Mouse (Mus musculus) intestine, embryonic 16.5 days (tissue): ENCODE measurements around the gene Pgap2. TPM values are rescaled to one million over a fixed set of nuclear protein-coding genes. Genes with fewer than 3 reads are reported as not detected.

Source experiments
- ATAC-seq: fragments of 200-750 bp; cut with Nextera tagmentation; 2 replicates; pipeline ENCODE4 v1.8.0; 2017; ENCODE audit warnings: moderate TSS enrichment, moderate library complexity
- H3K27ac ChIP-seq: fragments of 300-500 bp; sonication (generic); 2 replicates; pipeline ENCODE4 v1.5.1; 2014; ENCODE audit warnings: mild to moderate bottlenecking, low read length
- H3K27me3 ChIP-seq: fragments of 300-500 bp; sonication (generic); replicated peaks from 2 replicates; pipeline ENCODE4 v1.6.1; 2014; ENCODE audit warnings: low read length, control low read depth, mixed read lengths; ENCODE audit not compliant: control insufficient read depth, insufficient read depth
- H3K36me3 ChIP-seq: fragments of 300-500 bp; sonication (generic); 2 replicates; pipeline ENCODE4 v1.6.1; 2014; ENCODE audit warnings: low read length, control low read depth; ENCODE audit not compliant: control insufficient read depth, insufficient read depth
- H3K4me1 ChIP-seq: fragments of 300-500 bp; sonication (generic); 2 replicates; pipeline ENCODE4 v1.6.1; 2014; ENCODE audit warnings: low read length, control low read depth, mixed read lengths; ENCODE audit not compliant: control insufficient read depth, insufficient read depth
- H3K4me2 ChIP-seq: fragments of 300-500 bp; sonication (generic); 2 replicates; pipeline ENCODE4 v1.6.1; 2014; ENCODE audit warnings: low read depth, low read length, control low read depth
- H3K4me3 ChIP-seq: fragments of 300-500 bp; sonication (generic); 2 replicates; pipeline ENCODE4 v1.5.1; 2014; ENCODE audit warnings: mild to moderate bottlenecking, low read length
- H3K9ac ChIP-seq: fragments of 300-500 bp; sonication (generic); 2 replicates; pipeline ENCODE4 v1.6.1; 2014; ENCODE audit warnings: low read depth, low read length
- H3K9me3 ChIP-seq: fragments of 300-500 bp; sonication (generic); 2 replicates; pipeline ENCODE4 v1.6.1; 2016; ENCODE audit warnings: low read length, control low read depth; ENCODE audit not compliant: control insufficient read depth
- WGBS: fragments of 180-500 bp; shearing (Covaris S2); extraction: QIAGEN DNeasy Blood & Tissue Kit; methylation state at CpG from one replicate; pipeline ENCODE4 v1.1.7; 2014; 5-methylcytosine and 5-hydroxymethylcytosine counted together
- polyA plus RNA-seq: library from polyadenylated mRNA; unstranded; fragments of >200 nt; fragmentation: Nextera tagmentation; extraction: Ambion mirVana; gene quantifications from 2 replicates; pipeline ENCODE4 v1.2.1, GENCODE M21; 2015

The Pgap2 gene
- polyA plus RNA-seq, 1 experiment from 2014 or later = 126 TPM

DNA sequence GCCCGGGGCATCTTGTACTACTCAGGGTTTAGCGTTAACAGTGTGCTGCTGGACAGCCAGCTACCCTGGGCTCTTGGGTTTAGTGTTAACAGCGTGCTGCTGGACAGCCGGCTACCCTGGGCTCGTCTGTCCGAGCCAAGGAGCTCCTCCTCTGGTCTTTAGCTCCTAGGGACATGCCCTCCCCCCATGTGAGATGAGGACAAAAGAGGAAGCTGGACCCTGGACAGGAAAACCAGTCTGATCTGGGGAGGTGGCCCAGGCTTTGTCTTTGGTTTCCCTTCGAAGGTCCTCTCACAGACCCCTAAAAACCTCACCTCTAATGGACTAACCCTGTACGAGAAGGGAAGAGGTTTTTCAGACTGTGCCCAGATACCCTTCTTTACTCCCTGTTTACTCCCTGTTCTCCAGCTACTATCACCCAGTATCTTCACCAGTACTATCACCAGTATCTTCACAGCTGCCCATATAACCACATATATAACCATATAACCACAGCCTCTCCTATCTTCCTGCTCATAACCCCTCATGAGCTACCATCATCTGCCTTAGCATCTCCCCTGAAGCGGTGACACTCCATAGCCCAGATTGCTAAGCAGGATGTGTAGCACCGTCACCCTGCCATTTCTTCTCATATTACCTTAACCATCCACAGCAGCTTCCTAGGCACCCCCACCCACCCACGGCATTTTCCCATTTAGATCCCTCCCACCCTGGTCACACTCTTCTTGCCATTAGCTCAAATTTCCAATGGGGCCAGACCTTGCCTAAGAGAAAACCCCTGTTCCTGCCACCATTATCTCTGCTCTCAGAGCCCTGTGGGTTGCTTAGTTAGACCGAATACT is 37.2 kb downstream of the Pgap2 start:
- 62% methylated on average over 12 of the region's 12 CpGs for WGBS
- Histone ChIP-seq H3K9me3 (no peaks in the 10 kb centered on the region), H3K4me2 (peak overlapping the region; percentile 84), H3K4me3 (peak overlapping the region; percentile 4; the same call in 1 of the 2 replicates), H3K36me3 (no peaks in the 10 kb centered on the region), H3K4me1 (peaks cover 70% of the 10 kb centered on the region), H3K27me3 (no peaks in the 10 kb centered on the region), H3K27ac (peak overlapping the region; percentile 31; the same call in 1 of the 2 replicates), H3K9ac (peak overlapping the region; percentile 48; the same call in 1 of the 2 replicates)
- ATAC-seq = no peak

DNA sequence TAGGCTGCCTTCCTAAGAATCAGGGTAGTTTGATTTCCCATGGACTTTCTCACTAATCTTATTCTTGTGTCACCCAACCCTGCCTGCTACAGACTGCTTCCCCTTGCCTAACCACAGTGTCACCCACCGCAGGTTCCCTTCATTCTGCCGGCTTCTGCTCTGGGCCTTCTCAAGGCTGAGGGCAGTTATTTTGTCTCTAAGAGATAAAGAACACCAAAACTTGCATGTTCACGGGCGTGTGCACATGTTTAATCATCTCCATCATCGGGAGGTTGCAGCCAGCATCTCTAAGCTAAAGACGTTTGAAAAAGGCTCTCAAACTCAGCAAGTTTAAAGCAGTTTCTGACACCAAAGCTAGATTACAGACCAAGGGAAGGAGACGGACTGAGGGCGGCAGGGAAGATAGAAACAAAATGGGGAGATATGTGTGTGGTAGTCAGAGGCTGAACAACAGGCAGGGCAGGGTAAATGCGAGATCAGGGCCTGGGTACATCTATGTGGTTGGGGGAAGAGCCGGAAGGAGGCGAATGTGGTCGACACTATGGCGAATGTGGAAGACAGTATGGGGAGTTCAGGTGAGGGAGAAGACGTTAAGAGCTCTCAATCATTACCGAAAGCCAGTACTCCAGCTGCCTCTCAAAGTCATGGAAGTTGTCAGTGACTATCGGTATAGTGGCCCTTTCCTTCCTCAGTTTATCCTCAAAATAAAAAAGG is 38.8 kb downstream of the Pgap2 start:
- Histone ChIP-seq H3K4me2 (peak overlapping the region; percentile 84), H3K9ac (peak overlapping the region; percentile 94), H3K4me1 (peaks cover 55% of the 10 kb centered on the region), H3K36me3 (no peaks in the 10 kb centered on the region), H3K27ac (peak overlapping the region; percentile 100), H3K4me3 (peak overlapping the region; percentile 86), H3K27me3 (no peaks in the 10 kb centered on the region), H3K9me3 (no peaks in the 10 kb centered on the region)
- 14% methylated on average over 16 of the region's 16 CpGs for WGBS
- ATAC-seq = no peak

DNA sequence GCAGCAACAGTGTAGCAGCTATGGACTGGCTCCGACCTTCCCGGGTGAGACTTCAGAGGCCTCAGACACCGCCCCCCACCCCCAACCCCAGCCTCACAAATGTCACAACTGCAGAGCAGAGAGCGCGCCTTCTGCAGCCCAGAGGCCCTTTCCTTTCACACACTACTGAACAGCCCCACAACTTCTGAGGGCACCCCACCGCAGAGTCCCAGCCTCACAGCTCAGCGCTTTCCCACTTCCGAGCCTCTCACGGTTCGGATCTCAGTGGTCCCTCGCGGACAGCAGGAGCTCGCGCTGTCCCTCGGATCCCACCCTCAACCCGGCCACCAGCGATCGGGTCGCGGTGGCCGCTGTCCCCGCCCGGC is 39.5 kb downstream of the Pgap2 start:
- Histone ChIP-seq H3K4me3 (peak overlapping the region; percentile 86), H3K4me1 (peaks cover 49% of the 10 kb centered on the region), H3K4me2 (peak overlapping the region; percentile 84), H3K27ac (peak overlapping the region; percentile 100), H3K9me3 (no peaks in the 10 kb centered on the region), H3K27me3 (no peaks in the 10 kb centered on the region), H3K9ac (peak overlapping the region; percentile 94), H3K36me3 (no peaks in the 10 kb centered on the region)
- peak; percentile 43 for ATAC-seq
- under 1% methylated on average over 23 of the region's 23 CpGs for WGBS

DNA sequence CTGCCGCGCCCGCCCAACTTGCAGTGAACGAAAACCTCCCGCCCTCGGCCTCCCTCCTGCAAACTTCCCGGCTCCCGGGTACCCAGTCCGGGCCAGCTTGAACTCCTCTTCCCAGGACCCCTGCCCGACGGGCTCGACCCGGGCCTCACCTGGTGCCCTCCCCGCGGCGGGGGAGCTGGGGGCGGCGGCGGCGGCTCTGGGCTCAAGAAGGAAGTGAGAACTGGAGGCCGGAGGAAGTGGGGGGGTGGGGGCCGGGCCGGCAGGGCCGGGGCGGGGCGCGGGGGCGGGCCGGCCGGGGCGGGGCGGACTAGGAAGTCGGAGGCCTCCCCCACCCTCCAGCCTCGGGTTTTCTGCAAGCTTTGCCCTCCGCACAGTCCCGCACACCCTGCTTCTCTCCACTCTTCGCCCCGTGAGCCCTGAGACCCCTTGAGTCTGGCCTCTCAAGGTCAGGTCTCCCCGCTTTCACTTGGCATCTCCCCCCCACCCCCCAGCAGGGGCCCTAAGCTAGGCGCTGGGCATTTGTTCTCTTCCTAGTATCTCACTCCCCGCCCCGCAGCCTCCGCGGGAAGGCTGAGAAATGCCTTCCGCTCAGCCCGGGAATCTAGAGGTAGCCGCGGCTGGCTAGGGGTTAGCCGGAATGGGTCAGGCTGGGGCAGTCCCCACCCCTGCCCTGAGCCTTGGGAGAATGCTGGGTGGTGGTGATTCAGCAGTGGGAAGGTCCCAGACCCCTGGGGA is 40.1 kb downstream of the Pgap2 start:
- WGBS = under 1% methylated on average over 34 of the region's 49 CpGs
- Histone ChIP-seq H3K9me3 (no peaks in the 10 kb centered on the region), H3K27ac (peak overlapping the region; percentile 100), H3K36me3 (no peaks in the 10 kb centered on the region), H3K4me2 (peak overlapping the region; percentile 84), H3K4me3 (peak overlapping the region; percentile 86), H3K27me3 (no peaks in the 10 kb centered on the region), H3K9ac (peak overlapping the region; percentile 94), H3K4me1 (peaks cover 43% of the 10 kb centered on the region)
- ATAC-seq = peak; percentile 86

DNA sequence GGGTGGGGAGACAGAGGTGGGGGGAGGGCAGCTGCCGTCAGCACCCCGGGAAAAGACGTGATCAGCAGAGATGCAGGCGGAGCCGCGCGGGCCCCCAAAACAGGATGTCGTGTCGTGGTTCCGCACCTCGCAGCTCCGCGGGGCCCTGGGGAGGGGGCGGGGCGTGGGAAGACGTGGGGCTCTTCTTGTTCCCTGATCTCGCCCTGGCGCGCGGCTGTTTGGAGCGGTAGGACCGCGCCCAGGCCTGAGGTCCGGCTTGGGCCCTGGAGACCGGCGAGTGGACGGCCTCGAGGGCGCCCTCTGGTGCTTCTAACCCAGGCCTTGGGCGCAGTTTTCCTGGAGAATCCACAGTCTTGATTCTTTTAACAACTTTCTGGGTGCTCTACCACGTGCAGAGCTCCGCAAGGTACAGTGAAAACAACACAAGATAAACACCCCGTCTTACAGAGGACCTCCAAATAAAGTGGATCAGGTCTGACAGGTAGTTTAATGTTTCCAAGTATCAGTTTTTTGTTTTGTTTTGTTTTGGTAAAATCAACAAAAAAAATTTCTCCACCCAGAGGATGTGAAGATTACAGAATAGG is 40.7 kb downstream of the Pgap2 start:
- peak overlapping the region; percentile 94 for H3K9ac ChIP-seq
- peak overlapping the region; percentile 86 for H3K4me3 ChIP-seq
- peak overlapping the region; percentile 100 for H3K27ac ChIP-seq
- WGBS = under 1% methylated on average over 33 of the region's 33 CpGs
- no peaks in the 10 kb centered on the region for H3K36me3 ChIP-seq
- H3K27me3 ChIP-seq = no peaks in the 10 kb centered on the region
- ATAC-seq = peak; percentile 81
- peaks cover 37% of the 10 kb centered on the region for H3K4me1 ChIP-seq
- H3K9me3 ChIP-seq = no peaks in the 10 kb centered on the region
- peak overlapping the region; percentile 67 for H3K4me2 ChIP-seq

DNA sequence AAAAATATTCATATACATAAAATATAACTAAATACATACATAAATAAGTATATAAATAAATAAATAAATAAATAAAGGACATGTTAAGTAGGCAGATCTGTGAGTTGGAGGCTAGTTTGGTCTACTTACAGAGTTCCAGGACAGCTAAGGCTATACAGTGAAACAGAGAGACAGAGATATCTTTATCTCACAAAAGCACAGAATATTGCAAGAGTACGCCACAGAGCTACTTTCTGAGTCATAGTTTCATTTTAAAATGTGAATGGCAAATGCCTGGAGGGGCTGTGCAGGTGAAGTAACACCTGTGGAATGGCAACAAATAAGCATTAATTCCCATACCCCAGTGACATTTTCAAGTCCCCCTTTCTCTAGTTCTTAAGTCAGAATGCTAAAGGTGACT is 43.6 kb downstream of the Pgap2 start:
- no peaks in the 10 kb centered on the region for H3K9me3 ChIP-seq
- no peak overlapping the region for H3K27ac ChIP-seq
- H3K9ac ChIP-seq = no peak overlapping the region
- H3K4me2 ChIP-seq = no peak overlapping the region
- H3K4me3 ChIP-seq = no peak overlapping the region
- no peaks in the 10 kb centered on the region for H3K27me3 ChIP-seq
- 77% methylated on average over 1 of the region's 1 CpGs for WGBS
- no peaks in the 10 kb centered on the region for H3K36me3 ChIP-seq
- peaks cover 8% of the 10 kb centered on the region for H3K4me1 ChIP-seq
- ATAC-seq = no peak

DNA sequence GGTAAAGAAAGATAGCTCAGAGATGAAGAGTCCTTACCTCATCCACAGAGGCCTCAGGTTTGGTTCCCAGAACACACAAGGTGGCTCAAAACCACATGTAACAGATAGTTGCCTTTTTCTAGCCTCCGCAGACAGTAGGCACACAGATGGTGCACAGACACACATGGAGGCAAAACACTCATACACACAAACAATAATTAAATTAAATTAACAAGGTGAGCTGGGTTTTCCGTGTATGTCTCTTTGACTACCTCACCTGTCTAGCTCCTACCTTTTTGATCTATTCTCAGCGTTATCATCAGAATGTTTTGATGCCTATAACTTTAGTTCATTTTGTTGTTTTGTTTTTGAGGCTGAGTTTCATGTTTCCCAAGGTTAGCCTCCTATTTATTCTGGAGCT is 45.9 kb downstream of the Pgap2 start, which contains the start of gene Rhog:
Rhog (minus strand) TSS at position 101 of the 400 bp plus-strand sequence.
- 81% methylated on average over 3 of the region's 3 CpGs for WGBS
- 0 out of 2 replicates have a peak, but pooled peaks cover 5% of the 10 kb centered on the region for H3K4me1 ChIP-seq
- H3K36me3 ChIP-seq = no peaks in the 10 kb centered on the region
- H3K27me3 ChIP-seq = no peaks in the 10 kb centered on the region
- no peak within 1 kb of the TSS for H3K4me3 ChIP-seq
- H3K4me2 ChIP-seq = no peak within 1 kb of the TSS
- no peak within 1 kb of the TSS for H3K9ac ChIP-seq
- no peak within 1 kb of the TSS for H3K27ac ChIP-seq
- no peak for ATAC-seq
- H3K9me3 ChIP-seq = no peaks in the 10 kb centered on the region

DNA sequence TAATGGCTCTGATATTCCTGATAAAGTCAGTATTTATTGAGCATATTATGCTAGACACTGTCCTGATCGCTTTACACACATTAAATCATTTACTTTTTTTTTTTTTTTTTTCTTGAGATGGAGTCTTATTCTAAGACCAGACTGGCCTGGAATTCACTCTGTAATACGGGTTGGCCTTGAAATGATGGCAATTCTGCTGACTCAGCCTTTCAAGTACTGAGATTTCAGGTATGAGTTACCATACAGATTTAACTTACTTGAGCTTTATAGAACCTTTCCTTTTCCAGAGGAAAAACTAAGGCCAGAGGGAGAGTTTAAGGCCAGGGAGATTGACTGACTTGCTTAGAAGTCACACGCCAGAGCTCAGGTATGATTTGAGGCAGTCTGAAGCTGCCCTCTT is 46.6 kb downstream of the Pgap2 start:
- Histone ChIP-seq H3K4me3 (no peak overlapping the region), H3K4me2 (no peak overlapping the region), H3K27me3 (no peaks in the 10 kb centered on the region), H3K36me3 (no peaks in the 10 kb centered on the region), H3K4me1 (no peaks in the 10 kb centered on the region), H3K9me3 (no peaks in the 10 kb centered on the region), H3K27ac (no peak overlapping the region), H3K9ac (no peak overlapping the region)
- ATAC-seq = no peak
- 83% methylated on average over 3 of the region's 3 CpGs for WGBS

DNA sequence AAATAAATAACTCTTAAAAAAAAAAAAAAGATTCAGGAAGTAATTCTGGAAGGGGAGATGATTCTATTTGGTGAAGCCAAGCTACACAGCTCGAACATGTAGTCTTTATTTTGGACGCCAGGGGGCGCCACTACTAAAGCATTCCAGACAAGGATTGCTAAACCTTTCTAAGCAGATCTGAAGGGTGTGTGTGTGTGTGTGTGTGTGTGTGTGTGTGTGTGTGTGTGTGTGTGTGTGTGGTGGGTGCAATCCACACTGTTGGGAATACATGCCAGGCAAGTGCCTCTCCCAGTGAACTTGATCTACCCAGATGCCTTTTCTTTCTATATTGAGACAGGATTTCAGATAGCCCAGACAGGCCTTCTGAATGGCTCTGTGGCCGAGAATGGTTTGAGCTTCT is 48.2 kb downstream of the Pgap2 start:
- H3K4me1 ChIP-seq = no peaks in the 10 kb centered on the region
- WGBS = 21% methylated on average over 4 of the region's 4 CpGs
- ATAC-seq = peak; percentile 71
- no peaks in the 10 kb centered on the region for H3K9me3 ChIP-seq
- no peaks in the 10 kb centered on the region for H3K27me3 ChIP-seq
- no peaks in the 10 kb centered on the region for H3K36me3 ChIP-seq
- no peak overlapping the region for H3K27ac ChIP-seq
- H3K9ac ChIP-seq = no peak overlapping the region
- H3K4me2 ChIP-seq = no peak overlapping the region
- no peak overlapping the region for H3K4me3 ChIP-seq
